Mouse (Mus musculus) mammary gland, adult 2 months (tissue): Measurements from ENCODE around the gene Gtf3c3. TPM values are rescaled to one million over a fixed set of nuclear protein-coding genes. Genes with fewer than 3 reads are reported as not detected.

Source experiments
- polyA plus RNA-seq: library from polyadenylated mRNA; depleted of rRNA; stranded (reverse); fragments of >200 nt; gene quantifications from 2 replicates; pipeline ENCODE4 v1.2.3, GENCODE M21; 2012; ENCODE audit warnings: low replicate concordance; rRNA removed

Gene Gtf3c3
- polyA plus RNA-seq = 2.8 and 8.0 TPM in 2 replicates

DNA sequence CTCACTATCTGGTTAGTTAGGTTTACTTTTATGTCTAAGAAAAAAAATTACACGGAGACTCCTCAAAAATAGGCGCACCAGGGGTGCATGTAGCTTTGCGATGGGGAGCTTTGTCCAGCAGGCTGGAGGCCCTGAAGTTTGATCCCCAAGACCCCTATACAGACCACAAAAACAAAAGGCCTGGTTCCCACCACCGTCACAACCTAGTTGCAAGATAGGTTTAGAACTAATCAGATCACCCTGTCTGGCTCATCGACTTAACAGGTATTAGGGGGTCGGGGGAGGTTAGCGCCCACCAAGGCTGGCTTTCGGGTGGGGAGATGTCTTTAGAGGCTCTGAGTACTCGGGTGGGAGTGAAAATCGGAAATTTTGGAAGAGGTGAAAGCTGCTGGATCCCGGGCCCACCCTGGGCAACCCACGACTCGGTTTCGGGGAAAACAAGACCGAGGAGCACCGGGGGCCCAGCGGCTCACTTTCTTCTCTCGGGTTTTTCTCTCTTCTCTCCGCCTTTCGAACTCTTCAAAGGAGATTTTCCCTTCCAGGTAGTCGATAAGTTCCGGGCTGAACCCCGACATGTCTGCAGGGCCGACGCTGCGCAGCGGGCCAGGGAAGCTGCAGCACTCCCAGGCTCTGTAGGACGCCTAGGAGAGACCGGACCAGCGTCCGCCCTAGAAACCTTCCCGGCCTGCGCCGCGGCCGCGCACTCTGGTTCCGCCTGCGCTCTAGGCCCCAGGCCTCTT is at the start of gene Gtf3c3:
Gene Gtf3c3, minus strand, starts transcription at position 632 of the 740 bp plus-strand sequence.

Other genes starting within 250 kb of the Gtf3c3 start
- 1.0 and 2.8 TPM in 2 replicates for gene Hecw2, start 243.8 kb downstream of the Gtf3c3 start, polyA plus RNA-seq
- not detected in 2 replicates for gene Ccdc150, start 188.3 kb downstream of the Gtf3c3 start, polyA plus RNA-seq
- gene Pgap1, start 118.7 kb upstream of the Gtf3c3 start, polyA plus RNA-seq = 1.6 and 2.3 TPM in 2 replicates